Mouse (Mus musculus): Measurements from ENCODE around the gene Susd6.
"Not testable (repeated sequence)": the region's sequence is repeated elsewhere in the genome, so short reads cannot be mapped to it uniquely, and the experiment has no call there.

Susd6 gene

GRCm38 (mm10) chr12:80785597-80785996, 4.7 kb upstream of the Susd6 start:
- DNase-seq (ENCODE audit: low spot score), result no peak

DNA sequence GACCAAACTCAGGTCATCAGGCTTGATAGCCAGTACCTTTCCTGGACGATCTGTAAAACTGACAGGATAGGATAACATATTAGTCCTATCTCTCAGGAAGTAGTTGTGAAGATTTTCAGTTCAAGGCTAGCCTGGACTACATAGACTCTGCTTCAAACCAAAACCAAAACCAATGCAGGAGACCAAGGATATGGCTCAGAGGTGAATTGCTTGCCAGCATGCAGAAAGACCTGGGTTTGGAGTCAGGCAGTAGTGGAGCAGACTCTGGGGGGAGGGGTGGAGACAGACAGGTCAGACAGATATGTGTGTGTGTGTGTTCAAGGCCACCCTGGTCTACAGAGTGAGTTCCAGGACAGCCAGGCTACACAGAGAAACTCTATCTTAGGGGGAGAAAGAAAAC, 3.7 kb upstream of the Susd6 start:
- no peak for DNase-seq (ENCODE audit: low spot score)

- DNase-seq (ENCODE audit: low spot score), result no peak
Observed at GRCm38 (mm10) chr12:80787604-80788003, 2.7 kb upstream of the Susd6 start.

DNA sequence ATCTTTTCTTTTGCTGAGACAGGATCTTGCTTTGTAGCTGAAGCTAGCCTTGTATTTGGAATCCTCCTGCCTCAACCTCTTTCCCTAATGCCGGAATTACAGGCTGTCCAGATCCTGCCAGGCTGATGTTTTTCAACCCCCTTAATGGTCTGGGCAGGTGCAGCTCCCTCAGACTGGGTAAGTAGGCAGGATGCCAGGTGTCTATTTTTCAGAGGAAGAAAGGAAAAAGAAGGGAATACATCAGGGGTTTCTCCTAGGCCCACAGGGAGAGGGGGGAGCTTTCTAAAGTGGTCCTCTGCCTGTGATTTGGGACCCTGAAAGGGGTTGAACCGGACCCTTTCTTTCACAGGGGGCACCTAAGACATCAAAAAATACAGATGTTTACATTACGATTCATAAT, 2.1 kb upstream of the Susd6 start:
- DNase-seq (ENCODE audit: low spot score), result no peak

GRCm38 (mm10) chr12:80789276-80789675, 1.0 kb upstream of the Susd6 start:
- DNase-seq (ENCODE audit: low spot score), result not testable (repeated sequence)

GRCm38 (mm10) chr12:80790700-80791570, 625 bp downstream of the Susd6 start:
- DNase-seq (ENCODE audit: low spot score), result no peak

GRCm38 (mm10) chr12:80791571-80792444, 1.5 kb downstream of the Susd6 start:
- DNase-seq (ENCODE audit: low spot score), result no peak

- DNase-seq (ENCODE audit: low spot score), result no peak
Observed at GRCm38 (mm10) chr12:80792867-80793266, 2.6 kb downstream of the Susd6 start.

DNA sequence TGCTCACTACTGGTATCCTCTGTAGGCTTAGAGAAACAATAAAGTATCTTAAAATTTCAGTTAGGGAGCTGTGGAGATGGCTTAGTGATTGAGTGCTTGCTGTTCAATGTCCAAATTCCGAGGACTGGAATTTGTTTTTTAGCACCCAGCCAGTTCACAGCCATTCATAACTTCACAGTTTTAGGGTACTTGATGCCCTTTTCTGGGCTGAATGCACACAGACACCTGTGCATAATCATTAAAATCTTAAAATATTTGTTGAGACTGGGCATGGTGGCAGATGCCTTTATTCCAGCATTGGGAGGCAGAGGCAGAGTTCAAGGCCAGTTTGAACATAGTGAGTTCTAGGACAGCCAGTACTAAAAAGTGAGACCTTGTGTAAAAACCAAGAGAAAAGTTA, 3.2 kb downstream of the Susd6 start:
- no peak for DNase-seq (ENCODE audit: low spot score)

DNA sequence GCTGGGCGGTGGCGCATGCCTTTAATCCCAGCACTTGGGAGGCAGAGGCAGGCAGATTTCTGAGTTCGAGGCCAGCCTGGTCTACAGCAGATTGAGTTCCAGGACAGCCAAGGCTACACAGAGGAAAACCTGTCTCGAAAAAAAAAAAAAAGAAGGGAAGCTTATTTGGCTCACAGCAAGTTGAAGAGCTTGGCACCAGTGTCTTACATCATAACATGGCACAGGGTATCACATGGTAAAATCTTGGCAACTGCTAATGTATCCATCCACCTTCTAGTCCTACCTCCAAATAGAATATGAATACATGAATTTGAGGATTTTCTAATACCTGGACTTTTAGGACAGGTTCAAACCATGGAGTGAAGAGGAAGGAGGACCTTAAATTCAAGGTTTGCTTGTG, 4.2 kb downstream of the Susd6 start:
- DNase-seq (ENCODE audit: low spot score), result no peak

DNA sequence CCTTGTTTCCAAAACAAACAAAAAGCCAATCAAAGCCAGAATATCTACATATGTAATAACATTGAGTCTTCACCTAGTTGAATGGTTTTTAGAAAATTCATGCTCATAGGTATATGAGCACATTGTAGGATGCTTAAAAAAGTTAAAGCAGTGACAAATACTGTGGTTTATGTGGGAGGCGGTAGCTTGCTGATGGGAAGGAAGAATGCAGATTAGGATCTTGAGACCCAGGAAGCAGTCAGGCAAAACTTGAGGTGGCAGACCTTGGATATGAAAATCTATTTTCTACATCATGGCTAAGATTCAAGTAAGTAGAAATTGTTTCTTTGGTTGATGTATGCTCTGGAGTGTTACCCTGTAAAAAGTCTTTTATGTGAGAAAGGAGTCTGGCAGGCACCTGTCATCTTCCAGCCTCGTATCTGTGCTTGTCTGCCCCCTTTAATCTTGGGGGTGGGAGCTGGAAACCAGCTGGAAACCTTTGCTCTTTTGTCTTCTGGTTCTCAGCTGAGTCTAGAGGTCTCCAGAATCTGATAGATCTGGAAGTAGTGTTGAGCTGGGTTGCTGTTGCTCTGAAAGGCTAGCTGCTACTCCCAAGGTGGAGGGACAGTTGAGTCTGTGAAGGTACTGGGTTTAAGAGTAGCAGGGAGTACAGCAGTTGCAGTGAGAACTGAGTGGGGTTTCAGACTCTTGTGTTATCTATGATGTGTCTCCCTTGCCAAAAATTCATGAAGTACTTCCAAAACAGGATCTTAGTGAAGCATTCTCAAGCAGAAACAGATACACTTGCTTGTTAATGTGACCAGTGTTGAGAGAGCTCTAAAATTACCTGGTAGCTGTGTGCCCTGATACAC, 4.8 kb downstream of the Susd6 start:
- DNase-seq (ENCODE audit: low spot score), result no peak

DNA sequence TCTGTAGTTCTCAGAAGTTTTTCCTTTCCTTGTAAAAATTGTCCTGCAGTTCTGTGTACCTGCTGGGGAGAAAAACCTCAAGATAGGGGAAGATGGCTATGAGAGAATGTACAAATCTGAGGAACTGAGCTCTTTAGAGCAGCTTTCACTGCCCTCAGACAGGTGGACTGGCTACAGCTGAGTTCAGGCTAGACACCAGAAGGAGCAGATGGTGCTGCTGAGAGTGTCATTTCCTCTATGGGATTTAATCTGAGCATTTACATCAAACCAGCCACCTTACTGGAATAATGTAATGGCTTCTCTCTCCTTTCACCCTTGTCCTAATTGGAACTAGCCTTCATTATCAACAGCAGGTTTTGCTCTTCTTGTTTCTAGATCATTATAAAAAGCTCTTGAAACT, 8.0 kb downstream of the Susd6 start:
- no peak for DNase-seq (ENCODE audit: low spot score)

GRCm38 (mm10) chr12:80800156-80800555, 9.8 kb downstream of the Susd6 start:
- DNase-seq (ENCODE audit: low spot score), result no peak

DNA sequence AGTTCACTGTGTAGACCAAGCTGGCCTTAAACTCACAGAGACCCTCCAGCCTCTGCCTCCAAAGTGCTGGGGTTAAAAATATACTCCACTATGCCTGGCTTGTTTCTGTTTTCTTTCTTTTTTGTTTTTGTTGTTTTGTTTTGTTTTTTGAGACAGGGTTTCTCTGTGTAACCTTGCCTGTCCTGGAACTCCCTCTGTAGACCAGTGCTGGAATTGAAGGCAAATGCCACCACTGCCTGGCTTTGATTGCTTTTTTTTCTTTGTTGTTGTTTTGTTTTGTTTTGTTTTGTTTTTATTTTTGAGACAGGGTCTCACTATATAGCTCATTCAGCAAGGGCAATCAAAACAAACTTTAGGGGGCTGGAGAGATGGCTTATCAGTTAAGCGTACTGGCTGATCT, 11.1 kb downstream of the Susd6 start:
- no peak for DNase-seq (ENCODE audit: low spot score)

DNA sequence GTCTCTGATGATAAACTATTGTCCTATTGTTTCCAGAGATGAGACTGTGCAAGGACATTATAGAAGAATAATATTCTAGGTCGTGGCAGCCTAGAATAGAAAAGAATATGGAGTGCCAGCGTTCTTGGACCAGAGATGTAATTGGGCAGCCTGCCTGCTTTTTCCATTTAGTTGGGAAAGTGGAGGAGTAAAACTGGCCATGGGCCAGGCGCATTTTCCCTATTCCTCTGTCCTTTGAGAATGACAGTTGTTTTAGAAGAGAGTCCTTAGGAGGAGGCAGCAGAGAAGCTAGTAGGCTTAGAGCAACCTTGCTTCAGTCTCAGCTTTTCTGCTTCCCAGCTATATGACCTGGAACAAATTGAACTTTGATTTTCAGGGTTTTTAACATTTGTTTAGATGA, 13.6 kb downstream of the Susd6 start:
- no peak for DNase-seq (ENCODE audit: low spot score)

DNA sequence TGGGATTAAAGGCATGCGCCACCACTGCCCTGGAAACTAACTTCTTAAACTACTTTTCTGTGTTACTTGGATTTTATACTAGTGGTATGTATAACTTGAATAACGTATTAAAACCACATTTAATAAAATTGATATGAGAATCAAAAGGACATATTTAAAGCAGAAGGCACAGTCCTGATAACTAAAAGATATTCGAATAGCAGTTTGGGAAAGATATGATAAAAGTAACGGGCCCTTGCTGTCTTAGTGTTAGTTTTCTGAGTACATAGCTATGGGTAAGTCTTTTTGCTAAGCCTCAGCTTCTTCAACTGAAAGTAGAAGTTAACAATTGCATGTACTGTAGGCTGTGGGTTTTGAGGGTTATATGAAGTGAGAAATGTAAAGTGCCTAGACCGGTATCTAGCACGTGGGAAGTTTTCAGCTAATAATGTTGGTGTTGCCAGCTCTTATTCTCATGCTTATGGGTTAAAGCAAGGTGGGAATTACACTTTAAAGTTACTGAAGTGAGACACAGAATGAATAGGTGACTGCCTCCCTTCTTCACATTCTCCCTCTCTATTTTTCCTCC, 14.6 kb downstream of the Susd6 start:
- no peak for DNase-seq (ENCODE audit: low spot score)

DNA sequence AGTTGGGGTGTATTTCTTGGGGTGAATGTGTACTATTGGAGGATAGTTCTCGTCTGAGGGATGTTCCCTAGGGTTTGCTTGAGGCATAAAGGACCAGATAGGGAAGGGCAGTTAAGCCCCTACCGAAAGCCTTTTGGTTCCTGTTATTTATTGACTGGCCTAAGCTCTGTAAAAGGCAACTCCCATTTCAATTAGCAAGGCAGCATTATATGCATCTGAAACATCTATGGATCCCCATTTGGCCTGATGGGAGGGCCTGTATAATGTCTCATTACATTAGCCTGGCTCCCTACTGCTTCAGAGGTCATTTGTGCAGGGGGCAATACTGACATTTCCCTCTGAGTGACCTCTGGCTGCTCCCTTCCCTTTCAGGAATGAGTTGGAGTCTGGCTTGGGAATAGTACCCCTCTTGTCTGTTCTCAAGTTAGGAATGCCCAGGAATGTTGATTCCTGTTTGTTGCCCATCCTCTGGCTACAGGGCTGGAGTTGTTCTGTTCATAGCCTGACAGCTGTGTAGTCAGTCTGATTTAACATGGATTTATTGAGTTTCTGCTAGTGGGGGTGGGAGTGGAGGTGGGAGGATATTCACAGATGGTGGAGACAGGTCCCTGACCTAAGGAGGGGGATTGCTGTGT, 17.3 kb downstream of the Susd6 start:
- DNase-seq (ENCODE audit: low spot score), result no peak

GRCm38 (mm10) chr12:80810005-80810404, 19.7 kb downstream of the Susd6 start:
- DNase-seq (ENCODE audit: low spot score), result no peak

DNA sequence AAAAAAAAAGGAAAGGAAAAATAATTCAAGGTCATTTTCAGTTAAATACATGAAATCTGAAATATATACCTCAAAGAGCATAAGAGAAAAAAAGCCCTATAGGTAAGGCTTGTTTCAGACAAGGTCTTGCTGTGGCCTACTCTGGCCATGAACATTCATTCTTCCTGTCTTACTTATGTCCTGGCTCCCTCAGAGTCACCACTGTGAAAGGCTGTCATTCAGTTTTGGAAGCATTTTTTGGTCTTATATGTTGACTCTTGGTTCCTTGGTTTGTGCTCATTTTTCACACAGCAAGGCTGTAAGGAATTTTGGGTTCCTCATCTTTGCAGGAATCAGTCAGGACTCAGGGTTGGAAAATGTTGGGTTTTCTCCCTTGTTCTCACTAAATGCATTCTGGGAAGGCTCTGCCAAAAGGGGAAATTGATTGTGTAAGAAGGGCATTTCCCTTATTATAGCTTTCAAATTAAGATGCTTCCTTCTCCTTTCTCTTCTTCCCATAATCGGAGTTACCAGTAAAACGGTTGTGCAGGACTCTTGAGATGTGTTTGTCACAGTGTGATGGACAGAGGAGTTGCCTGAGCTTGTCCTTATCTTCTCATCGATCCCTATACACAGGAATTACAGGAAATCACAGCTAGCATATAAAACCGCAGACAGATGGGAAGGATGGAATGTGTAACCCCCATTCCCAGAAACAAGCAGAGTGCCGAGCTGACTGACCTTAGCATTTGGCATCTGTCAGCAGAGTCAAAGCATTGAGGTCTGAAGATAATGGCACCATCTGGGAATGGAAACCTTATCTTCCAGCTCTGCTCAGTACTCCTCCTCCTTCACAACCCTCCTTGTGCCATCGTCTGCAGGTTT, 21.6 kb downstream of the Susd6 start:
- no peak for DNase-seq (ENCODE audit: low spot score)

DNA sequence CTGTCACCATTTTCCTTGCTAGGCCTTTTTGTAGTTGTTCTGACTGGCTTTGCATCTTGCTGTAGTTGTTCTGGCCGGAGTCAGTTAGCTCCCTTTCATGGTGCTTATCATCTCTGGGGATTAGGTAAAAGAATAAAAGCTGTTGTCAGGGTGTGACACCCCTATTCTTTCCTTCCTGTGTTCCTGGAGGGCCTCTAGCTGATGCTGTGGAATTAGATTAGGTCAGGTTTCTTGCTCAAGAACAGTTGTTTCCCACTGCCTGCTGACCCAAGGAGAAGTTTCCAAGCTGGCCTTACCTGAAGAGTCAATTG, 22.2 kb downstream of the Susd6 start:
- no peak for DNase-seq (ENCODE audit: low spot score)

GRCm38 (mm10) chr12:80813456-80813855, 23.1 kb downstream of the Susd6 start:
- no peak for DNase-seq (ENCODE audit: low spot score)
